Mouse (Mus musculus) cerebellum, adult (tissue): ENCODE measurements around the gene Dram1.

Source experiments
- ATAC-seq: cut with Nextera tagmentation; 2 replicates; pipeline ENCODE4 v1.9.2; 2017; ENCODE audit warnings: mild to moderate bottlenecking, moderate library complexity, mixed read lengths; ENCODE audit not compliant: insufficient number of reproducible peaks, low FRiP score, low TSS enrichment

Dram1 gene

DNA sequence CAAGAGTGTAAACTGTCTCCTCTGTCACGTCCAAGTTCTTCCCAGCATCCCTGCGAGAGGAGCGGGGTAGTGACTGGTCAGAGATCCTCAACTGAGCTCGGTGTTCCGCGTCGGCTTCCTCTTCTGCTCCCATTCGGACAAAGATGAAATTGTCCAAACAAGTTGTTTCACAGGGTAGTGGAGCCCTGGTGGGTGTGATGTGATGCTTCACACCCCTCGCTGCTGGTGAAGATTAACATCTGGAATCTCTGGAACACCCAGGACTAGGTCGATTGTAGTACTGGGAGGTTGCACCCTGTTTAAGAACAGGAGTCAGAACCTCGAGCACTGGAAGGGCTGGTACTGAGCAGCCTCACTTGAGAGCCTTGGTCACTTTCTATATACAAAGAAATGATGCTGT, 75.8 kb downstream of the Dram1 start:
- ATAC-seq: no peak

DNA sequence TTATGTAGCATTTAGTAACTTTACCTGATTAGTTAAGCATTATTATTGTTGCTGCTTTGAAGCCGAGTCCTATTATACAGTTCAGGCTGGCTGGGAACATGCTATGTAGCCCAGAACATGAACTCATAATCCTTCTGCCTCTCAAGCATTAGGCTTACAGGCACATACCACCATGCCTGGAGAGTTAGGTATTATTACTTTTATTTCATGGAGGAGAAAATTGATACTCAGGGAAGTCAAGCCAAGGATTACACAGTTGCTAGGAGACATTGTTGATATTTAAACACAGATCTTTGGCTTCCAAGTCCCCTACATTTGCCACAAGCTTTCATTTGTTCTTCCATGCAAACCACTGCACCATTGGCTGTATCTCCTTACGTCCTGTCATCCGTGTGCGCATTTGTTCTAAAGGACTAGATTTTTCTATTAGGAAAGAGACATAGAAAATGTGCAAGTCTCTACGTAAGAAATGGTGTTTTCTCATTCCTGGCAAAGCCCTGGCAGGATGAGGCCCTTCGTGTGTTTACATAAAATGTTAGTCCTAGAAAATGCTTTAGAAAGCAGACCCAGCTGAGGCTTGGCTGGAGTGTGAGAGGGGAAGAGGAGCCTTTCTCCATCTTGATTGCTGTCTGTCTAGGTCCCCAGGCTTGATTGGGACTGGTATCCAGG, 76.9 kb downstream of the Dram1 start:
- no peak for ATAC-seq

DNA sequence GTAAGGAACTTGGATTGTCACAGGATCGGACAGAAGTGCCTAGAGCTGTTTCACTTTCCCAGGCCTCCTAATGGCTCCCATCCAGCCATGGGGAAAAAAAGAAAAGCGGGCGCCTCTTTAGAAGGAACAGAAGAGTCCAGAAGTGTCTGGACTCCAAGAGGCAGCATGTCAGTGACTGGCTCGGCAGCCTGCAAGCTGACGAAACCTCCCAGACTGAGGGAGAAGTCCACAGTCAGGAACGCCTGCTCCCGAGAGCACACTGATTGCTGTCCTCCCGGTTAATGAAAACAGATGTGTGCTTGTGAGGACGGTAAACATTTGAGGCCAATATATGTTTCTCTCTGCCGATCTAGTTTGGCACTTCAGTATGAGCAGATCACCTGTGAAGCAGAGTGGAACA, 81.9 kb downstream of the Dram1 start:
- no peak for ATAC-seq

- ATAC-seq: no peak
Observed at GRCm38 (mm10) chr10:88295091-88295490, 83.8 kb downstream of the Dram1 start.

DNA sequence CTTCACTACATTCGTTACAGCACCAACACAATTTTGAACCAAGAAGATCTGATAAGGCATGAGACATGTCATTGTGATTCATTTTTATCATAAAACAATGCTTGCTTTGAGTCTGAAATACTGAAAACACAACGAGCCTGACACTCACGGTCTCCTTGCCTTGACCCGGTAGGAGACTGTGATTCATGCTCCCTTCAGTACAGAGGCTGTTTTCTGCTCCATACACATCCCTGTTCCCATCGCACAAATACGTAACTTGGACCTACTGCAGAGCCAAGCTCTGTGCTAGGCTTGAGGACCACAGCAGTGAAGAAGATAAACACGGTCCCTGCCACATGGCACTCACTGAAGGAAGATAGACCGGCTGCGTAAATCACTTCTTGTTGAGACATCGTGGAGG, 90.8 kb downstream of the Dram1 start:
- no peak for ATAC-seq

GRCm38 (mm10) chr10:88287261-88287660, 91.6 kb downstream of the Dram1 start:
- no peak for ATAC-seq

- ATAC-seq: no peak
Observed at GRCm38 (mm10) chr10:88284343-88284990, 94.4 kb downstream of the Dram1 start.

DNA sequence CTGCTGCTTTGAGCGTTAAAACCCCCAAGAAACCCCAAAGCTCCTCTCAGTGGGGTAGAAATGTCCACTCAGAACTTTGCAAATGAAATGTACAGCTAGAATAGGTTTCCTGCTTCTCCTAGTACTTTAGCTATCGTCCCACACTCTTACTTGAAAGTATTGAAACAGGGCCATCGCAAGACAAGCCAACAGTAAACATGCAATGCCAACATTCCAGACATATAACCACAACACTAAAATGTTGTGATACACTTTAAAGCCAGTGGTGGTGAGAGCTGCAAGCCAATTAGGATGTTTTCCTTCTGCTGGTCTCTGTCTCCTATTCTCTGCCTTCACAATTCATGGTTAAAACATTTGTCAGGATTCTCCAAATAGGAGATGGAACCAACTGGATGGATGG, 97.2 kb downstream of the Dram1 start:
- ATAC-seq: no peak

DNA sequence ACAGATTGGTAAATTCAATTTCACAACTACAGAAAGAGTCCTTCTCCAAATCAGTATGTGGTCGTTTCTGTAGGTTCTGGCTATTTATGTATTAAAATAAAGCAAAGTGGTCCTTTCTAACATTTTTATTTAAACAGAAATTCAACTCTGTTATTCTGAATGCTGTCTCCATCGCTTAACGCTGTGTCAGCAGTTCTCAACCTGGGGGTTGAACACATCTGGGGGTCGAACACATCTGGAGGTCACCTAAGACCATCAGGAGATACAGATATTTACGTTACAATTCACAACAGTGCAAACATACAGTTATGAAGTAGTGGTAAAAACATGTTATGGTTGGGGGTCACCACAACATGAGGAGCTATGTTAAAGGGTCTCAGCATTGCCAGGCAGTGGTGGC, 104.8 kb downstream of the Dram1 start:
- no peak for ATAC-seq
